Mouse (Mus musculus): ENCODE results near the gene D430041D05Rik.

Gene D430041D05Rik

DNA sequence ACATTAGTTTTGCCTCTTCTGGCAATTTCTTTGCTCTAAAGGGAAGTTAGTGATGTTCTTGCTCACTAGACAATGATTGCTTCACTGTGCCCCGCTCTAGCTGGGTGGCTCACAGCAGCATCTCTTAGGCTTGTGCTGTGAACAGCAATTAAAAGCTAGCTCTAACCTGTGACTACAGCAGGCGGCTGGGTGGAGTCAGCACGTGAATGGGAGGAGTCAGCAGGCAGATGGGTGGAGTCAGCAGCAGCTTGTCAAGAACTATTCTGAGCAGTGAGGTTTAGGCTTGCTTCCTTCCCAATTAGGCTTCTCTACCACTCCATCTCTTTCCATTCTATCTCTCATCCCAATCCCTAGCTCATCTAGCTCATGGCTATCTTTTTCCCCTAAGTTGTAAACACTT, 213.5 kb downstream of the D430041D05Rik start:
- no peak for DNase-seq (ENCODE audit: low spot score in 2 of 2)

GRCm38 (mm10) chr2:104192401-104193141, 218.2 kb downstream of the D430041D05Rik start:
- no peak for DNase-seq (ENCODE audit: low spot score in 2 of 2)

- no peak for DNase-seq (ENCODE audit: low spot score in 2 of 2)
Measured at GRCm38 (mm10) chr2:104191723-104192122, 219.1 kb downstream of the D430041D05Rik start.

GRCm38 (mm10) chr2:104188859-104189258, 222.0 kb downstream of the D430041D05Rik start:
- DNase-seq (ENCODE audit: low spot score in 2 of 2): no peak

DNA sequence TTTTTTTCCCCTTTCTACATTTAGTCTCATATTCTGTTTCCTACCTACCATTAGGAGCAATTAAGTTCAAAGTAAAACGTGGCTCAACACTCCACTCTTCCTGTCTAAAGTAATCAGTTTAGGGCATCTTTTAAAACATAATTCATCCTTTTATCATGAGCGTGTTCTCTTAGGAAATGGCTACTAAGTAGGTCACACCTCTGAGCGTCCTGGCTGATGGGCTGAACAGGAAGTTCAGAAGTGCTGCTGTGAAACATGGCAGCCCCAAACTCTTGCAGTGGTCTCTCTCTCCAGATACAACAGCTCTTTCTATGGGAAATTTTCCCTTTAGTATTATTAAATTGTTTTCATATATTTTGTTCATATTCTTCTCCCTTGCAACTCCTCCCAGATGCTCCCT, 223.7 kb downstream of the D430041D05Rik start:
- no peak for DNase-seq (ENCODE audit: low spot score in 2 of 2)

DNA sequence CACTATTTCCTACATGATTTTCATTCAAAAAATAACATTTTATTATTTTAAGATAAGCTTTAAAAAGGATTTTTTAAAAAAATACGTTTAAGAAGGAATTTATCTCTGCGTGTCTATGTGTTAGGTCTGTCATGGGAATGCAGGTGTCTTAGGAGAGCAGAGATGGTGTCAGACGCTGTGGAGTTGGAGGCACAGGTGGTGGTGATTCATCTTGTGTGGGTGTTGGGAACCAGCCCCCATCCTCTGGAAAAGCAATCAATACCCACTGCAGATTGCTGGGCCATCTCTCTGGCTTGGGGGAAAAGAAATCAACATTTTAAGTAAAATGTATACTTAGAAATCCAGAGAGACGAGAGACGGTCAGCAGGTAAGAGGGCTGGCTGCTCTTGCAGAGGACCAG, 225.2 kb downstream of the D430041D05Rik start:
- DNase-seq (ENCODE audit: low spot score in 2 of 2): no peak

- DNase-seq (ENCODE audit: low spot score in 2 of 2): no peak
Measured at GRCm38 (mm10) chr2:104184296-104184695, 226.5 kb downstream of the D430041D05Rik start.

- DNase-seq (ENCODE audit: low spot score in 2 of 2): no peak
Measured at GRCm38 (mm10) chr2:104183246-104183845, 227.5 kb downstream of the D430041D05Rik start.

DNA sequence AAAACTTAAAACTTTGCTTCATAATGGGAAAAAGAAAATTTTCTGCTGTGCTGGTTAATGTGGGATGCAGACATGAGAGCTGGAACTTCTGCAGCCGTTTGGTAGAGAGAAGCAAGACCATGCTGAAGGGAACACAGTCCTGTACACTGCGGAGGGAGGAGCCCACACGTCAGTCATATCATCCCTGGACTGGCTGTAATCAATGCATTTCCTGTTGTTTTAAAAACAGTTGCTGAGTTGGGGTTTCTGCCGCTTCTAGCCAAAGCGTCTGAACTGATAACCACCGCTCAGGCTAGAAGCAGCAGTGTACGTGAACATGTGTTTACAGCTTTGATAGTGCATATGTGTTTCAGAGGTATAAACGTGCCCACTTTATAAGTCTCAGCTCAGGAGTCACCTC, 231.2 kb downstream of the D430041D05Rik start:
- DNase-seq (ENCODE audit: low spot score in 2 of 2): no peak

DNA sequence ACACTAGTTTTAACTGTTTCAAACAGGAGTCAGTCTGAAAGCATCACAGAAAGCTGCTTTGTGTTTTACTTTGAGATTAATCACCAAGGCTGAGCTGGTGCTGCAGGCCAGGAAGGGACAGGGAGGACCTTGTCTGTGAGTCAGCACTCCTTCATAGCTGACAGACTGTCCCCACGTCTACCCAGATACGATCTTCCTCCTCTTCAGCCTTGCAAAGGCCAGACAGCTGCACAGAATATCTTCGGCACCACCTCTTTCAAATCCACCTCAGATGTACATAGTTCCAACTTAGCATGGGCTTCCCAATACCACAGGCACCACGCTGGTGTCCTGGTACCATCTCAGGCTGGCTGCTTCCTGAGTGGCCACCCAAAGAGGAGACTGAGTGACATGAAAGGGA, 232.6 kb downstream of the D430041D05Rik start:
- no peak for DNase-seq (ENCODE audit: low spot score in 2 of 2)

- DNase-seq (ENCODE audit: low spot score in 2 of 2): peak; percentile 54 to 64
Measured at GRCm38 (mm10) chr2:104176979-104177704, 233.7 kb downstream of the D430041D05Rik start.

GRCm38 (mm10) chr2:104176166-104176978, 234.4 kb downstream of the D430041D05Rik start:
- DNase-seq (ENCODE audit: low spot score in 2 of 2): no peak

GRCm38 (mm10) chr2:104175476-104176165, 235.2 kb downstream of the D430041D05Rik start:
- no peak for DNase-seq (ENCODE audit: low spot score in 2 of 2)

DNA sequence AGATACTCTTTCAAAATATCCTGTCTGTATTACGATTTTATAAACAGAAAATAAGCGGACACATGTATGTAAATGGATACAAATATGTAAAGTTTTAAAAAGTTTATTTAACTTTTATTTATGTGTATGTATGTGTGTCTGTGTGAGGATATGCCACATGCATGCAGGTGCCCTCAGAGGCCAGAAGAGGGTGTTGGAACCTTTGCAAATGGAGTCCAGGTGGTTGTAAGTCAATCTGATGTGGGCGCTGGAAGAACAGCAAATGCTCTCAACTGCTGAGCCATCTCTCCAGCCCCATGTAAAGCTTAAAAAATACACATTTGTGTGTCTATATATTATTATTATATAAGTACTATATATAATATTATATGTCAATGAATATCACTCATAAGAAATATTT, 237.4 kb downstream of the D430041D05Rik start:
- no peak for DNase-seq (ENCODE audit: low spot score in 2 of 2)

GRCm38 (mm10) chr2:104172695-104173348, 238.0 kb downstream of the D430041D05Rik start:
- no peak for DNase-seq (ENCODE audit: low spot score in 2 of 2)

- no peak for DNase-seq (ENCODE audit: low spot score in 2 of 2)
Measured at GRCm38 (mm10) chr2:104168186-104168896, 242.5 kb downstream of the D430041D05Rik start.

DNA sequence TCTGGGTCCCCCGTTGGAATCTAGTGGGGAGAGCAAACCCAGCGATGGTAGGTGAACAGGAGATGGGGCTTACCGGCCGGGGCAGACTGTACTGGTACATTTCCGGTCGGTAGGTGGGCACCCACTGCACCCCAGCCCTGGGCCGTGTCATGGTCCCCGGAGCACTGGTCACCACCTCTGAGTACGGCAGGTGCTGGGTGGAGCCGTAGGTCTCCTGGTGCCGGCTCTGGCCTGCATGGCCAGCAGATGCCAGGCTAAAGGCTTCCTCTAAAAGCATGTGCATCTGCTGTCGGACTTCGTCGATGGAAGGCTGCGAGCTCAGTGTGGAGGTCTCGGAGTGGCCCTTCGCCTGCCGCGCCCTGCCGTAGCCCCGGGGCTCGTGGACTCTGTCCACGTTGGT, 243.0 kb downstream of the D430041D05Rik start:
- DNase-seq (ENCODE audit: low spot score in 2 of 2): no peak

GRCm38 (mm10) chr2:104165631-104166030, 245.2 kb downstream of the D430041D05Rik start:
- DNase-seq (ENCODE audit: low spot score in 2 of 2): no peak

GRCm38 (mm10) chr2:104163978-104164487, 246.8 kb downstream of the D430041D05Rik start:
- no peak for DNase-seq (ENCODE audit: low spot score in 2 of 2)

GRCm38 (mm10) chr2:104163418-104163817, 247.4 kb downstream of the D430041D05Rik start:
- DNase-seq (ENCODE audit: low spot score in 2 of 2): no peak
